Comparison of ENCODE assay signal across 8 mouse cellular contexts in the genomic region with DNA sequence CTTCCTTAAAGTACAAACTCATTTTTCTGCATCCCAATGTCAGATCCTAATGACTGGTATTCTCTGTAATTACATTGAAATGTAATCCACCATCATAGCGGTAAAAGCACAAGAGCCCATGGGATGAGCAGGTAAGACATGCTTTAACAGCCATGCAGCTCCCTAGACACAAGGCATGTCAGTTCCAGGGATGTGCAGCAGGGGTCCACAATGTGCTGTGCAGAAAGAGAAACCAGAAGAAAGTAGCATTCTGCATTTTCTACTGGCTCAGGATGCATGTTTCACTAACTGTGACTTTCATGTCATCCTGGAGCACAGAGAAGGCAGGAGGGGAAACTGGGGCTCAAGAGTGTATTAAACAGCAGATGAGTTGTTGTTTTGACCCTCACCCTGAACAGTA. TPM values are rescaled to one million over a fixed set of nuclear protein-coding genes. Genes with fewer than 3 reads are reported as not detected.
DNase-seq lines count a peak whose midpoint lies in the region; ATAC-seq and TF ChIP-seq lines count a peak whose summit lies in the region.

No protein-coding gene starts in this region.

- H3K27ac ChIP-seq in forebrain, postnatal 0 days (ENCODE audit: low read depth, low read length), result no peak overlapping the region
- no peak overlapping the region for H3K27ac ChIP-seq in forebrain, embryonic 16.5 days (ENCODE audit: low read length)
- H3K27ac ChIP-seq in midbrain, embryonic 14.5 days (replicated peaks; ENCODE audit: low read depth, low read length), result no peak overlapping the region
- no peak overlapping the region for H3K27ac ChIP-seq in midbrain, embryonic 11.5 days (ENCODE audit: low read depth, low read length)

- H3K4me3 ChIP-seq in forebrain, postnatal 0 days (ENCODE audit: low read depth, low read length), result no peak overlapping the region
- H3K4me3 ChIP-seq in forebrain, embryonic 16.5 days (replicated peaks; ENCODE audit: low read length), result no peak overlapping the region
- H3K4me3 ChIP-seq in midbrain, embryonic 14.5 days (replicated peaks; ENCODE audit: low read depth, low read length), result no peak overlapping the region
- H3K4me3 ChIP-seq in midbrain, embryonic 11.5 days (ENCODE audit: low read depth, low read length), result no peak overlapping the region

- no peaks in the 10 kb centered on the region for H3K27me3 ChIP-seq in forebrain, postnatal 0 days (ENCODE audit: insufficient read depth, low read length)
- no peaks in the 10 kb centered on the region for H3K27me3 ChIP-seq in forebrain, embryonic 16.5 days (replicated peaks; ENCODE audit: control insufficient read depth, insufficient read depth, low read length)
- H3K27me3 ChIP-seq in midbrain, embryonic 14.5 days (ENCODE audit: control insufficient read depth, insufficient read depth, low read length), result no peaks in the 10 kb centered on the region
- no peaks in the 10 kb centered on the region for H3K27me3 ChIP-seq in midbrain, embryonic 11.5 days (ENCODE audit: control insufficient read depth, insufficient read depth, low read length)

- no peak overlapping the region for H3K4me2 ChIP-seq in forebrain, postnatal 0 days (ENCODE audit: low read depth)
- H3K4me2 ChIP-seq in forebrain, embryonic 16.5 days (ENCODE audit: low read length), result no peak overlapping the region
- H3K4me2 ChIP-seq in midbrain, embryonic 14.5 days (ENCODE audit: low read length), result no peak overlapping the region
- H3K4me2 ChIP-seq in midbrain, embryonic 11.5 days, result no peak overlapping the region

- no peaks in the 10 kb centered on the region for H3K36me3 ChIP-seq in forebrain, postnatal 0 days (ENCODE audit: insufficient read depth)
- H3K36me3 ChIP-seq in forebrain, embryonic 16.5 days (ENCODE audit: control insufficient read depth, insufficient read depth), result no peaks in the 10 kb centered on the region
- no peaks in the 10 kb centered on the region for H3K36me3 ChIP-seq in midbrain, embryonic 14.5 days (ENCODE audit: control insufficient read depth, insufficient read depth, low read length)
- H3K36me3 ChIP-seq in midbrain, embryonic 11.5 days (ENCODE audit: control insufficient read depth, insufficient read depth, low read length), result no peaks in the 10 kb centered on the region

- WGBS in forebrain, postnatal 0 days, result 71% methylated on average over 1 of the region's 1 CpGs
- WGBS in forebrain, embryonic 16.5 days, result 86% methylated on average over 1 of the region's 1 CpGs
- 78% methylated on average over 1 of the region's 1 CpGs for WGBS in midbrain, embryonic 14.5 days
- WGBS in midbrain, embryonic 11.5 days, result 85% methylated on average over 1 of the region's 1 CpGs

- peak; percentile 81 for ATAC-seq in forebrain, postnatal 0 days
- ATAC-seq in forebrain, embryonic 16.5 days, result no peak
- ATAC-seq in midbrain, embryonic 14.5 days (ENCODE audit: low FRiP score, low TSS enrichment), result no peak
- no peak for ATAC-seq in midbrain, embryonic 11.5 days (ENCODE audit: low FRiP score)
- peak; percentile 49 to 74; a peak in 3 of 4 replicates for ATAC-seq in hematopoietic stem cell, adult 5-6 weeks (replicated peaks in 1 of 2; ENCODE audit: insufficient read depth in 1 of 2, low FRiP score in 2 of 2, low TSS enrichment in 1 of 2, low read depth in 1 of 2, poor library complexity in 2 of 2, severe bottlenecking in 2 of 2)

- H3K4me1 ChIP-seq in forebrain, postnatal 0 days (ENCODE audit: insufficient read depth), result no peaks in the 10 kb centered on the region
- no peaks in the 10 kb centered on the region for H3K4me1 ChIP-seq in forebrain, embryonic 16.5 days (replicated peaks; ENCODE audit: control insufficient read depth, insufficient read depth, low read length)
- peaks cover 8% of the 10 kb centered on the region for H3K4me1 ChIP-seq in midbrain, embryonic 14.5 days (ENCODE audit: control insufficient read depth, insufficient read depth, low read length)
- peaks cover 5% of the 10 kb centered on the region; the same call in 1 of the 2 replicates for H3K4me1 ChIP-seq in midbrain, embryonic 11.5 days (ENCODE audit: control insufficient read depth, insufficient read depth, low read length)

- no peaks in the 10 kb centered on the region for H3K9me3 ChIP-seq in forebrain, postnatal 0 days (ENCODE audit: low read length)
- no peaks in the 10 kb centered on the region for H3K9me3 ChIP-seq in forebrain, embryonic 16.5 days (ENCODE audit: control insufficient read depth, low read length)
- H3K9me3 ChIP-seq in midbrain, embryonic 14.5 days (ENCODE audit: control insufficient read depth, low read length), result no peaks in the 10 kb centered on the region
- H3K9me3 ChIP-seq in midbrain, embryonic 11.5 days (ENCODE audit: control insufficient read depth, low read length), result no peaks in the 10 kb centered on the region

- no peak overlapping the region for H3K9ac ChIP-seq in forebrain, postnatal 0 days
- H3K9ac ChIP-seq in forebrain, embryonic 16.5 days (replicated peaks; ENCODE audit: low read depth, low read length), result no peak overlapping the region
- H3K9ac ChIP-seq in midbrain, embryonic 14.5 days (replicated peaks; ENCODE audit: low read length), result no peak overlapping the region
- no peak overlapping the region for H3K9ac ChIP-seq in midbrain, embryonic 11.5 days (ENCODE audit: low read length)

- TF ChIP-seq CTCF in forebrain, postnatal 0 days (IDR thresholded peaks at IDR 0.05; ENCODE audit: low read depth), result peak; percentile 78

- peak; percentile 49 for DNase-seq in forebrain, postnatal 0 days
- DNase-seq in midbrain, embryonic 14.5 days, result peak; percentile 58
- no peak for DNase-seq in midbrain, embryonic 11.5 days (ENCODE audit: low spot score, missing footprints)
- peak; percentile 63 to 64 for DNase-seq in right cerebral cortex, postnatal 10 days (ENCODE audit: low spot score in 2 of 2)
- DNase-seq in adrenal gland, postnatal 25 days, result no peak
- DNase-seq in heart, adult 8-10 months (ENCODE audit: low spot score), result no peak

RNA-seq across cellular contexts. Expression of a gene that starts 9.0 kb away (rescaled TPM):
- total RNA-seq in forebrain, postnatal 0 days (2014; rRNA removed), result 0.15 and 0.43 TPM in 2 replicates
- 0.47 and 0.48 TPM in 2 replicates for polyA plus RNA-seq in forebrain, postnatal 0 days (2015; fragmentation: Nextera tagmentation; extraction: Ambion mirVana)
- not detected in 2 replicates for polyA plus RNA-seq in forebrain, embryonic 16.5 days (2015; fragmentation: Nextera tagmentation; extraction: Ambion mirVana)
- polyA plus RNA-seq in midbrain, embryonic 14.5 days (2014; fragmentation: Nextera tagmentation; extraction: Ambion mirVana), result 0.45 and 1.5 TPM in 2 replicates
- 0.26 and 0.44 TPM in 2 replicates for polyA plus RNA-seq in midbrain, embryonic 11.5 days (2014; fragmentation: Nextera tagmentation; extraction: Ambion mirVana)
- 197 and 202 TPM in 2 replicates for total RNA-seq in hematopoietic stem cell, adult 5-6 weeks (2017)
- 2.6 TPM in 2 replicates for total RNA-seq in adrenal gland, postnatal 25 days (2021)
- 1 to 10 TPM in 3 of 4 experiments, under 1 TPM in 1; 0.84 to 2.1 (median 1.8) TPM for total RNA-seq in heart, adult 8-10 months (2022)

RNA-seq across cellular contexts. Expression of a gene that starts 17.8 kb away (rescaled TPM):
- 0.10 TPM in 1 of 2 replicates, not detected in the other for total RNA-seq in forebrain, postnatal 0 days (2014; rRNA removed)
- not detected in 2 replicates for polyA plus RNA-seq in forebrain, postnatal 0 days (2015; fragmentation: Nextera tagmentation; extraction: Ambion mirVana)
- polyA plus RNA-seq in forebrain, embryonic 16.5 days (2015; fragmentation: Nextera tagmentation; extraction: Ambion mirVana), result not detected in 2 replicates
- polyA plus RNA-seq in midbrain, embryonic 14.5 days (2014; fragmentation: Nextera tagmentation; extraction: Ambion mirVana), result not detected in 2 replicates
- polyA plus RNA-seq in midbrain, embryonic 11.5 days (2014; fragmentation: Nextera tagmentation; extraction: Ambion mirVana), result 0.14 TPM in 1 of 2 replicates, not detected in the other
- total RNA-seq in hematopoietic stem cell, adult 5-6 weeks (2017), result 0.10 TPM in 1 of 2 replicates, not detected in the other
- total RNA-seq in adrenal gland, postnatal 25 days (2021), result not detected in 2 replicates
- 1 to 10 TPM in 1 of 4 experiments, under 1 TPM in 2, not detected in 1; 0.23 to 1.6 (median 0.53) TPM for total RNA-seq in heart, adult 8-10 months (2022)

RNA-seq across cellular contexts. Expression of a gene that starts 30.7 kb away (rescaled TPM):
- total RNA-seq in forebrain, postnatal 0 days (2014; rRNA removed), result 0.23 TPM in 1 of 2 replicates, not detected in the other
- polyA plus RNA-seq in forebrain, postnatal 0 days (2015; fragmentation: Nextera tagmentation; extraction: Ambion mirVana), result 0.09 and 0.12 TPM in 2 replicates
- 0.20 TPM in 1 of 2 replicates, not detected in the other for polyA plus RNA-seq in forebrain, embryonic 16.5 days (2015; fragmentation: Nextera tagmentation; extraction: Ambion mirVana)
- 0.43 TPM in 1 of 2 replicates, not detected in the other for polyA plus RNA-seq in midbrain, embryonic 14.5 days (2014; fragmentation: Nextera tagmentation; extraction: Ambion mirVana)
- 0.40 and 0.55 TPM in 2 replicates for polyA plus RNA-seq in midbrain, embryonic 11.5 days (2014; fragmentation: Nextera tagmentation; extraction: Ambion mirVana)
- total RNA-seq in hematopoietic stem cell, adult 5-6 weeks (2017), result 7.3 and 9.6 TPM in 2 replicates
- 0.15 TPM in 1 of 2 replicates, not detected in the other for total RNA-seq in adrenal gland, postnatal 25 days (2021)
- not detected for total RNA-seq in heart, adult 8-10 months (2022)

Comparison
In these comparisons a context has a peak if more than half of its experiments do, and no peak if none do; other contexts are left out.
1. ATAC-seq: peak in forebrain, postnatal 0 days (single experiment) and hematopoietic stem cell, adult 5-6 weeks (2 of 2); none in forebrain, embryonic 16.5 days (single experiment), midbrain, embryonic 14.5 days (single experiment) and midbrain, embryonic 11.5 days (single experiment).
2. DNase-seq: peak in forebrain, postnatal 0 days (single experiment), midbrain, embryonic 14.5 days (single experiment) and right cerebral cortex, postnatal 10 days (2 of 2); none in midbrain, embryonic 11.5 days (single experiment), adrenal gland, postnatal 25 days (single experiment) and heart, adult 8-10 months (single experiment).
3. RNA of a gene that starts 9.0 kb away (total RNA-seq): 197 to 202 TPM in hematopoietic stem cell, adult 5-6 weeks; 2.6 TPM in adrenal gland, postnatal 25 days, 0.84 to 2.1 TPM in heart, adult 8-10 months and 0.15 to 0.43 TPM in forebrain, postnatal 0 days; every median in the first group is over 10 times any median in the second.